Mouse (Mus musculus) forebrain, embryonic 13.5 days (tissue): ENCODE measurements around the gene Cfap161. TPM values are rescaled to one million over a fixed set of nuclear protein-coding genes. Genes with fewer than 3 reads are reported as not detected.

Source experiments
- ATAC-seq: fragments of 200-750 bp; cut with Nextera tagmentation; 2 replicates; pipeline ENCODE4 v1.8.0; 2017
- H3K27ac ChIP-seq: fragments of 300-500 bp; sonication (generic); 2 replicates; pipeline ENCODE4 v1.5.1; 2015; ENCODE audit warnings: inconsistent platforms, mild to moderate bottlenecking, moderate library complexity
- H3K27me3 ChIP-seq: fragments of 300-500 bp; sonication (generic); 2 replicates; pipeline ENCODE4 v1.6.1; 2015; ENCODE audit warnings: mild to moderate bottlenecking, inconsistent platforms
- H3K36me3 ChIP-seq: fragments of 300-500 bp; sonication (generic); 2 replicates; pipeline ENCODE4 v1.6.1; 2015; ENCODE audit warnings: mild to moderate bottlenecking, inconsistent platforms; ENCODE audit not compliant: poor library complexity, severe bottlenecking
- H3K4me1 ChIP-seq: fragments of 300-500 bp; sonication (generic); 2 replicates; pipeline ENCODE4 v1.6.1; 2015; ENCODE audit warnings: inconsistent platforms
- H3K4me2 ChIP-seq: fragments of 300-500 bp; sonication (generic); 2 replicates; pipeline ENCODE4 v1.6.1; 2015; ENCODE audit warnings: inconsistent platforms, mild to moderate bottlenecking, moderate library complexity
- H3K4me3 ChIP-seq: fragments of 300-500 bp; sonication (generic); 2 replicates; pipeline ENCODE4 v1.5.1; 2015; ENCODE audit warnings: mild to moderate bottlenecking, inconsistent platforms
- H3K9ac ChIP-seq: fragments of 300-500 bp; sonication (generic); 2 replicates; pipeline ENCODE4 v1.6.1; 2015; ENCODE audit warnings: mild to moderate bottlenecking, inconsistent platforms
- H3K9me3 ChIP-seq: fragments of 300-500 bp; sonication (generic); replicated peaks from 2 replicates; pipeline ENCODE4 v1.6.1; 2016; ENCODE audit warnings: inconsistent platforms
- WGBS: fragments of 180-500 bp; shearing (Covaris S2); methylation state at CpG from one replicate; pipeline ENCODE4 v1.1.7; 2015; 5-methylcytosine and 5-hydroxymethylcytosine counted together
- polyA plus RNA-seq: library from polyadenylated mRNA; unstranded; fragments of >200 nt; fragmentation: Nextera tagmentation; extraction: Ambion mirVana; gene quantifications from 2 replicates; pipeline ENCODE4 v1.2.1, GENCODE M21; 2015

Cfap161 gene
- polyA plus RNA-seq, 1 experiment from 2014 or later, result 0.45 TPM

GRCm38 (mm10) chr7:83800561-83801482, 6.1 kb upstream of the Cfap161 start:
- WGBS, result 85% methylated on average over 8 of the region's 8 CpGs
- Histone ChIP-seq H3K4me2 (no peak overlapping the region), H3K27me3 (no peaks in the 10 kb centered on the region), H3K9ac (no peak overlapping the region), H3K27ac (no peak overlapping the region), H3K4me1 (peaks cover 6% of the 10 kb centered on the region; the same call in 1 of the 2 replicates), H3K36me3 (no peaks in the 10 kb centered on the region), H3K9me3 (no peaks in the 10 kb centered on the region), H3K4me3 (no peak overlapping the region)
- no peak for ATAC-seq

- Histone ChIP-seq H3K9me3 (no peaks in the 10 kb centered on the region), H3K9ac (no peak overlapping the region), H3K4me2 (no peak overlapping the region), H3K36me3 (no peaks in the 10 kb centered on the region), H3K4me1 (peaks cover 6% of the 10 kb centered on the region; the same call in 1 of the 2 replicates), H3K27me3 (no peaks in the 10 kb centered on the region), H3K27ac (no peak overlapping the region), H3K4me3 (no peak overlapping the region)
- WGBS, result 97% methylated on average over 2 of the region's 2 CpGs
- ATAC-seq, result no peak
Observed at GRCm38 (mm10) chr7:83800071-83800470, 5.4 kb upstream of the Cfap161 start.

GRCm38 (mm10) chr7:83798004-83798403, 3.3 kb upstream of the Cfap161 start:
- no peak for ATAC-seq
- H3K27me3 ChIP-seq, result no peaks in the 10 kb centered on the region
- H3K9ac ChIP-seq, result no peak overlapping the region
- peaks cover 13% of the 10 kb centered on the region for H3K4me1 ChIP-seq
- H3K4me2 ChIP-seq, result no peak overlapping the region
- no peaks in the 10 kb centered on the region for H3K9me3 ChIP-seq
- H3K36me3 ChIP-seq, result no peaks in the 10 kb centered on the region
- H3K4me3 ChIP-seq, result no peak overlapping the region
- H3K27ac ChIP-seq, result no peak overlapping the region

GRCm38 (mm10) chr7:83796177-83796576, 1.5 kb upstream of the Cfap161 start:
- H3K4me3 ChIP-seq, result no peak overlapping the region
- peaks cover 13% of the 10 kb centered on the region for H3K4me1 ChIP-seq
- 37% methylated on average over 5 of the region's 5 CpGs for WGBS
- H3K36me3 ChIP-seq, result no peaks in the 10 kb centered on the region
- no peaks in the 10 kb centered on the region for H3K27me3 ChIP-seq
- peak overlapping the region; percentile 11; the same call in 1 of the 2 replicates for H3K27ac ChIP-seq
- H3K9me3 ChIP-seq, result no peaks in the 10 kb centered on the region
- H3K4me2 ChIP-seq, result no peak overlapping the region
- peak; percentile 7 for ATAC-seq
- no peak overlapping the region for H3K9ac ChIP-seq

- ATAC-seq, result peak; percentile 7; the same call in 1 of the 2 replicates
- no peaks in the 10 kb centered on the region for H3K36me3 ChIP-seq
- H3K4me2 ChIP-seq, result peak overlapping the region; percentile 38
- H3K9me3 ChIP-seq, result no peaks in the 10 kb centered on the region
- H3K27ac ChIP-seq, result no peak overlapping the region
- WGBS, result 41% methylated on average over 11 of the region's 11 CpGs
- no peak overlapping the region for H3K9ac ChIP-seq
- no peaks in the 10 kb centered on the region for H3K27me3 ChIP-seq
- H3K4me1 ChIP-seq, result peaks cover 13% of the 10 kb centered on the region
- H3K4me3 ChIP-seq, result no peak overlapping the region
Observed at GRCm38 (mm10) chr7:83794006-83794683, 535 bp downstream of the Cfap161 start.

- H3K4me1 ChIP-seq, result no peaks in the 10 kb centered on the region
- no peak overlapping the region for H3K27ac ChIP-seq
- no peak overlapping the region for H3K9ac ChIP-seq
- no peak for ATAC-seq
- 84% methylated on average over 4 of the region's 4 CpGs for WGBS
- no peak overlapping the region for H3K4me3 ChIP-seq
- no peaks in the 10 kb centered on the region for H3K9me3 ChIP-seq
- no peaks in the 10 kb centered on the region for H3K27me3 ChIP-seq
- H3K36me3 ChIP-seq, result no peaks in the 10 kb centered on the region
- no peak overlapping the region for H3K4me2 ChIP-seq
Observed at GRCm38 (mm10) chr7:83780881-83781280, 13.8 kb downstream of the Cfap161 start.

GRCm38 (mm10) chr7:83780026-83780425, 14.7 kb downstream of the Cfap161 start:
- whole genome bisulfite sequencing, result 80% methylated on average over 4 of the region's 4 CpGs
- Histone ChIP-seq H3K4me2 (no peak overlapping the region), H3K36me3 (no peaks in the 10 kb centered on the region), H3K27ac (no peak overlapping the region), H3K9ac (no peak overlapping the region), H3K9me3 (no peaks in the 10 kb centered on the region), H3K27me3 (no peaks in the 10 kb centered on the region), H3K4me1 (no peaks in the 10 kb centered on the region), H3K4me3 (no peak overlapping the region)
- ATAC-seq, result no peak

GRCm38 (mm10) chr7:83779028-83779427, 15.7 kb downstream of the Cfap161 start:
- Histone ChIP-seq H3K9ac (no peak overlapping the region), H3K9me3 (no peaks in the 10 kb centered on the region), H3K4me1 (no peaks in the 10 kb centered on the region), H3K4me3 (no peak overlapping the region), H3K27me3 (no peaks in the 10 kb centered on the region), H3K4me2 (no peak overlapping the region), H3K27ac (no peak overlapping the region), H3K36me3 (no peaks in the 10 kb centered on the region)
- ATAC-seq, result no peak
- WGBS, result 64% methylated on average over 2 of the region's 2 CpGs

- ATAC-seq, result no peak
- no peak overlapping the region for H3K4me2 ChIP-seq
- no peaks in the 10 kb centered on the region for H3K36me3 ChIP-seq
- H3K4me3 ChIP-seq, result no peak overlapping the region
- H3K27me3 ChIP-seq, result no peaks in the 10 kb centered on the region
- H3K9me3 ChIP-seq, result no peaks in the 10 kb centered on the region
- WGBS, result 81% methylated on average over 2 of the region's 2 CpGs
- H3K9ac ChIP-seq, result no peak overlapping the region
- no peaks in the 10 kb centered on the region for H3K4me1 ChIP-seq
- no peak overlapping the region for H3K27ac ChIP-seq
Observed at GRCm38 (mm10) chr7:83778516-83778915, 16.2 kb downstream of the Cfap161 start.

GRCm38 (mm10) chr7:83774721-83775120, 20.0 kb downstream of the Cfap161 start:
- no peaks in the 10 kb centered on the region for H3K4me1 ChIP-seq
- no peaks in the 10 kb centered on the region for H3K27me3 ChIP-seq
- no peak for ATAC-seq
- H3K4me3 ChIP-seq, result no peak overlapping the region
- H3K9me3 ChIP-seq, result no peaks in the 10 kb centered on the region
- 44% methylated on average over 5 of the region's 5 CpGs for WGBS
- H3K4me2 ChIP-seq, result no peak overlapping the region
- no peaks in the 10 kb centered on the region for H3K36me3 ChIP-seq
- H3K27ac ChIP-seq, result no peak overlapping the region
- no peak overlapping the region for H3K9ac ChIP-seq

GRCm38 (mm10) chr7:83763674-83764073, 31.0 kb downstream of the Cfap161 start:
- Histone ChIP-seq H3K4me3 (no peak overlapping the region), H3K27ac (no peak overlapping the region), H3K4me1 (no peaks in the 10 kb centered on the region), H3K36me3 (no peaks in the 10 kb centered on the region), H3K4me2 (no peak overlapping the region), H3K9ac (no peak overlapping the region), H3K27me3 (no peaks in the 10 kb centered on the region), H3K9me3 (no peaks in the 10 kb centered on the region)
- 80% methylated on average over 3 of the region's 3 CpGs for WGBS
- no peak for ATAC-seq

GRCm38 (mm10) chr7:83762336-83762735, 32.3 kb downstream of the Cfap161 start:
- no peaks in the 10 kb centered on the region for H3K27me3 ChIP-seq
- H3K4me1 ChIP-seq, result no peaks in the 10 kb centered on the region
- H3K4me3 ChIP-seq, result no peak overlapping the region
- no peak overlapping the region for H3K27ac ChIP-seq
- H3K4me2 ChIP-seq, result no peak overlapping the region
- no peak overlapping the region for H3K9ac ChIP-seq
- H3K9me3 ChIP-seq, result no peaks in the 10 kb centered on the region
- 83% methylated on average over 5 of the region's 5 CpGs for WGBS
- no peaks in the 10 kb centered on the region for H3K36me3 ChIP-seq
- no peak for ATAC-seq
